Mouse (Mus musculus): ENCODE measurements around the gene Cd3d. TPM values are rescaled to one million over a fixed set of nuclear protein-coding genes. Genes with fewer than 3 reads are reported as not detected.

Gene Cd3d
- polyA plus RNA-seq, 1 experiment from 2014 or later, result 0.46 TPM

DNA sequence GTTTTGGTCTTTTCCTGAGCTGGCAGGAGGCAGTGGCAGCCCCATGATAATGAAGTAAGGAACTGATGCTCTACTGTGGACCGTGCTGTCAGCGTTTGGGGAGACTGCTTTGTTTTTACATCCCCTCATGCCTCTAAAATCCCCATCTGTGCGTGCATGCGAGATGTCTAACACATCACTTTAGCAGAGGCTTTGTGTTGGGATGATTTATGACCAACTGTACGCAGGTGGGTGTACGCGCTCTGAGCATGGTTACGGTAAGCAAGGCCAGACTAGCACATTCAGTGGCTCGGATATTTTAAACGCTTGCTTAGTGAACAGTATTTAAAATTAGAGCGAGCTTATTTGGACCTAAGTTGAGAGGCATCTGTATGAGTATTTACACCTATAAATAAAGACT, 36.4 kb downstream of the Cd3d start:
- Histone ChIP-seq H3K4me3 (ENCODE audit: low read depth, low read length) (no peak overlapping the region), H3K9me3 (ENCODE audit: low read length) (no peaks in the 10 kb centered on the region), H3K27ac (ENCODE audit: low read depth) (no peak overlapping the region), H3K4me2 (ENCODE audit: low read depth, low read length) (no peak overlapping the region), H3K9ac (replicated peaks) (no peak overlapping the region), H3K36me3 (replicated peaks; ENCODE audit: insufficient read depth, low read length) (no peaks in the 10 kb centered on the region), H3K4me1 (ENCODE audit: insufficient read depth) (no peaks in the 10 kb centered on the region), H3K27me3 (ENCODE audit: insufficient read depth, low read length) (no peaks in the 10 kb centered on the region)
- ATAC-seq (no peak), DNase-seq (no peak)
- TF ChIP-seq EP300 (IDR thresholded peaks at IDR 0.05; ENCODE audit: low read depth) (no peak), CTCF (IDR thresholded peaks at IDR 0.05; ENCODE audit: low read depth) (no peak)
- 70% methylated on average over 11 of the region's 11 CpGs for WGBS (ENCODE audit: insufficient replicate concordance)

DNA sequence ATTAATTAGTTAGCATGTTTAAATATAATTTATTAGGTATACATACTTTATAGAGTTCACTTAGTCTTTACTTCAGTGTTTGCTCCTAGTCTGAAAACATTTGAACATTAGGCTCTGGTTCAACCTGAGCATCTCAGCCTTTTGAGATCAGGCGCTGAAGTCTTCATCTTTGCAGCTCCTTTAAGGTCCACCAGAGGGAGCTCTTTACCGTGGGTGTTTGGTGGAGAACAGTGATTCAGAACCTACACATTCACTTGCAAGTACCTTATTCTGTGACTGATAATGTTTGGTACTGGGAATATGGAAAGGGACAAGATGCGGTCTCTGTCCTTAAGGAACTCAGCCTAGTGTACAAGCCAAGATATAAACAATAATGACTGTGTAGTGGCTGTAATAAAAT, 41.2 kb downstream of the Cd3d start:
- no peaks in the 10 kb centered on the region for H3K36me3 ChIP-seq (replicated peaks; ENCODE audit: insufficient read depth, low read length)
- DNase-seq, result peak; percentile 63

DNA sequence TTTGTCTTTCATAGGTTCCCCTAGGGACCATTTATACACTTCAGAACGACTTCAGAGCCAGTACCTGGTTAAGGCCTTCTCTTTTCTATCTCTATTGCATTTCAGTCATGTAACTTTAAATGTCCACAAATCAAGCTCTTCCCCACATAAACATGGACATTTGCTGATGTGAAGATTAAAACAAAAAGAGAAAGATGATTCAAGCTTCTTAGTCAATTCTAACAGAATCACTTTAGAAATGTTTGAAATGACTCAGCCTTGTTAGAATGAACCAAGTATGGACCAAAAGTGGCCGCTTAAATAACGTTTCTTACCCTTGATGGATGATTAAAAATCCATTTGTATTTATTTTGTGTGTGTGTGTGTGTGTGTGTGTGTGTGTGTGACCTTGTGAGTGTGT, 42.1 kb downstream of the Cd3d start:
- WGBS (ENCODE audit: insufficient replicate concordance), result 56% methylated on average over 3 of the region's 3 CpGs
- DNase-seq, result no peak
- Histone ChIP-seq H3K9ac (replicated peaks) (no peak overlapping the region), H3K36me3 (replicated peaks; ENCODE audit: insufficient read depth, low read length) (no peaks in the 10 kb centered on the region), H3K9me3 (ENCODE audit: low read length) (no peaks in the 10 kb centered on the region), H3K27ac (ENCODE audit: low read depth) (no peak overlapping the region), H3K4me3 (ENCODE audit: low read depth, low read length) (no peak overlapping the region), H3K4me2 (ENCODE audit: low read depth, low read length) (no peak overlapping the region), H3K27me3 (ENCODE audit: insufficient read depth, low read length) (0 out of 2 replicates have a peak, but pooled peaks cover 3% of the 10 kb centered on the region), H3K4me1 (ENCODE audit: insufficient read depth) (no peaks in the 10 kb centered on the region)
- no peak for ATAC-seq
- no peak for TF ChIP-seq EP300 (IDR thresholded peaks at IDR 0.05; ENCODE audit: low read depth)
- no peak for TF ChIP-seq CTCF (IDR thresholded peaks at IDR 0.05; ENCODE audit: low read depth)

More for the DNA sequence above, 41.2 kb downstream of the Cd3d start:
- H3K9ac ChIP-seq (replicated peaks), result no peak overlapping the region
- H3K27me3 ChIP-seq (ENCODE audit: insufficient read depth, low read length), result no peaks in the 10 kb centered on the region
- no peak overlapping the region for H3K27ac ChIP-seq (ENCODE audit: low read depth)
- no peak overlapping the region for H3K4me3 ChIP-seq (ENCODE audit: low read depth, low read length)
- H3K4me2 ChIP-seq (ENCODE audit: low read depth, low read length), result no peak overlapping the region
- TF ChIP-seq CTCF (IDR thresholded peaks at IDR 0.05; ENCODE audit: low read depth) (peak; percentile 92), EP300 (IDR thresholded peaks at IDR 0.05; ENCODE audit: low read depth) (no peak)
- ATAC-seq, result no peak
- H3K9me3 ChIP-seq (ENCODE audit: low read length), result no peaks in the 10 kb centered on the region
- no peaks in the 10 kb centered on the region for H3K4me1 ChIP-seq (ENCODE audit: insufficient read depth)
- 14% methylated on average over 3 of the region's 3 CpGs for WGBS (ENCODE audit: insufficient replicate concordance)

DNA sequence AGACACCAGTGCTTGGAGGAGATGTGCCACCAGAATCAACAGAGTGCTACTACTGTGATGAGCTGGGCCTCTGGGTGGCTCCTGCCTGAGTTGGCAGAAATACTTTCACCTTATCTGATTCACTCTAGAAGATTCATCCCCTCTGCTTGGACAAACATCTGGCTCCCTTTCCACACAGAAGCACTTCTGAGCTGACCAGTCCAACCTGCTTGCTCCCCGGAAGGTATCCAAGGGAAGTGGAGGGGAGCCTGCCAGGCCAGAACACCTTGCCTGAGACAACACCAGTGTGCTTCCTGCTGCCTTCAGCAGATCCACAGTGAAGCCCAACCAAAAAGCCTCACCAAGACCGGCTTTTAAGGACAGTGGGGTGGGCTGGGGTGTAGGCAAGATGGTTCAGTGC, 42.6 kb downstream of the Cd3d start:
- Histone ChIP-seq H3K4me2 (ENCODE audit: low read depth, low read length) (no peak overlapping the region), H3K4me3 (ENCODE audit: low read depth, low read length) (no peak overlapping the region), H3K36me3 (replicated peaks; ENCODE audit: insufficient read depth, low read length) (no peaks in the 10 kb centered on the region), H3K9ac (replicated peaks) (no peak overlapping the region), H3K4me1 (ENCODE audit: insufficient read depth) (0 out of 2 replicates have a peak, but pooled peaks cover 5% of the 10 kb centered on the region), H3K27me3 (ENCODE audit: insufficient read depth, low read length) (0 out of 2 replicates have a peak, but pooled peaks cover 4% of the 10 kb centered on the region), H3K27ac (ENCODE audit: low read depth) (no peak overlapping the region), H3K9me3 (ENCODE audit: low read length) (no peaks in the 10 kb centered on the region)
- DNase-seq, result no peak
- TF ChIP-seq CTCF (IDR thresholded peaks at IDR 0.05; ENCODE audit: low read depth), result no peak
- no peak for TF ChIP-seq EP300 (IDR thresholded peaks at IDR 0.05; ENCODE audit: low read depth)
- ATAC-seq, result no peak
- WGBS (ENCODE audit: insufficient replicate concordance), result 72% methylated on average over 2 of the region's 2 CpGs

- Histone ChIP-seq H3K9ac (replicated peaks) (no peak overlapping the region), H3K4me2 (ENCODE audit: low read depth, low read length) (no peak overlapping the region), H3K9me3 (ENCODE audit: low read length) (no peaks in the 10 kb centered on the region), H3K27ac (ENCODE audit: low read depth) (no peak overlapping the region), H3K4me3 (ENCODE audit: low read depth, low read length) (no peak overlapping the region), H3K36me3 (replicated peaks; ENCODE audit: insufficient read depth, low read length) (no peaks in the 10 kb centered on the region), H3K4me1 (ENCODE audit: insufficient read depth) (0 out of 2 replicates have a peak, but pooled peaks cover 5% of the 10 kb centered on the region), H3K27me3 (ENCODE audit: insufficient read depth, low read length) (0 out of 2 replicates have a peak, but pooled peaks cover 4% of the 10 kb centered on the region)
- DNase-seq (no peak), ATAC-seq (no peak)
- 46% methylated on average over 8 of the region's 8 CpGs for WGBS (ENCODE audit: insufficient replicate concordance)
- TF ChIP-seq EP300 (IDR thresholded peaks at IDR 0.05; ENCODE audit: low read depth), result no peak
- no peak for TF ChIP-seq CTCF (IDR thresholded peaks at IDR 0.05; ENCODE audit: low read depth)
Observed at GRCm38 (mm10) chr9:45027376-45027775, 45.8 kb downstream of the Cd3d start.

DNA sequence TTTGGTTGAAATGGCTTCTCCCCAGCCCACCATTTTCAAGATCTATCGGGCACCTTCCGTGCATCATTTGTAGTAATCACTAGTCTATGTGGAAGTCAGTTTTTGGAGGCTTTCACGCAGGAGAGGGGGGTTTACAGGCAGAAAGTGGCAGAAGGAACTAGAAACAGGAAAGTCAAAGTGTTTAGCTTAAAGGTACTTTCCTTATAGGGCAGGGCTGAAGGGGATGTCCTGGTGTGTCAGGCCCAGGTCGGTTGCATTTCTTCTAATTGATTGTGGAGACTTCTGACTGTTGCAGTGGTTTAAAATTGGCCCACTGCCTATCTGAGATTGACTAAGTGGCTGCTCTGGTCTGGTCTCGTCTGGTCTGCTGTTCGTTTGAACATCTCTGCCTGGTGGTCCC, 48.8 kb downstream of the Cd3d start:
- no peak for TF ChIP-seq EP300 (IDR thresholded peaks at IDR 0.05; ENCODE audit: low read depth)
- TF ChIP-seq CTCF (IDR thresholded peaks at IDR 0.05; ENCODE audit: low read depth), result no peak
- Histone ChIP-seq H3K4me1 (ENCODE audit: insufficient read depth) (0 out of 2 replicates have a peak, but pooled peaks cover 5% of the 10 kb centered on the region), H3K27ac (ENCODE audit: low read depth) (no peak overlapping the region), H3K4me2 (ENCODE audit: low read depth, low read length) (no peak overlapping the region), H3K27me3 (ENCODE audit: insufficient read depth, low read length) (0 out of 2 replicates have a peak, but pooled peaks cover 4% of the 10 kb centered on the region), H3K9ac (replicated peaks) (no peak overlapping the region), H3K9me3 (ENCODE audit: low read length) (no peaks in the 10 kb centered on the region), H3K4me3 (ENCODE audit: low read depth, low read length) (no peak overlapping the region), H3K36me3 (replicated peaks; ENCODE audit: insufficient read depth, low read length) (no peaks in the 10 kb centered on the region)
- ATAC-seq (no peak), DNase-seq (no peak)
- 43% methylated on average over 6 of the region's 6 CpGs for WGBS (ENCODE audit: insufficient replicate concordance)
